Comparison of ENCODE assay signal across 12 mouse cellular contexts in genomic region chr14:37315239-37315895, GRCm38 (mm10).
DNase-seq lines count a peak whose midpoint lies in the region; ATAC-seq and TF ChIP-seq lines count a peak whose summit lies in the region.
"Had no signal": no experiment of that assay in that cellular context is flagged by ENCODE, and none has a peak within 500 bp of the region (broad histone marks: within the 10 kb centered on the region; RNA-seq: fewer than 3 reads in every experiment).

No protein-coding gene starts in this region.

- no peak overlapping the region for H3K9ac ChIP-seq in hindbrain, embryonic 14.5 days
- no peak overlapping the region for H3K9ac ChIP-seq in kidney, embryonic 15.5 days

- 70% methylated on average over 7 of the region's 7 CpGs for WGBS in hindbrain, embryonic 14.5 days
- WGBS in limb, embryonic 10.5 days = 86% methylated on average over 7 of the region's 7 CpGs
- WGBS in kidney, embryonic 15.5 days = 76% methylated on average over 7 of the region's 7 CpGs

- peak; percentile 55; the same call in 1 of the 2 replicates for ATAC-seq in hindbrain, embryonic 14.5 days (ENCODE audit: low FRiP score)
- ATAC-seq in kidney, embryonic 15.5 days (replicated peaks; ENCODE audit: low FRiP score) = no peak

- H3K27ac ChIP-seq in left cerebral cortex, adult 2 months = no peak overlapping the region
- H3K27ac ChIP-seq in hindbrain, embryonic 14.5 days = no peak overlapping the region
- no peak overlapping the region for H3K27ac ChIP-seq in limb, embryonic 10.5 days
- H3K27ac ChIP-seq in kidney, embryonic 15.5 days = no peak overlapping the region

- H3K4me2 ChIP-seq in hindbrain, embryonic 14.5 days (replicated peaks) = no peak overlapping the region
- no peak overlapping the region for H3K4me2 ChIP-seq in kidney, embryonic 15.5 days

- H3K4me1 ChIP-seq in hindbrain, embryonic 14.5 days (replicated peaks; ENCODE audit: control insufficient read depth, insufficient read depth, low read length) = no peaks in the 10 kb centered on the region
- no peaks in the 10 kb centered on the region for H3K4me1 ChIP-seq in limb, embryonic 10.5 days
- H3K4me1 ChIP-seq in kidney, embryonic 15.5 days = no peaks in the 10 kb centered on the region
- H3K4me1 ChIP-seq: megakaryocyte, embryonic 14.5 days had no signal

- no peaks in the 10 kb centered on the region for H3K27me3 ChIP-seq in hindbrain, embryonic 14.5 days (ENCODE audit: control insufficient read depth, insufficient read depth, low read length)
- no peaks in the 10 kb centered on the region for H3K27me3 ChIP-seq in limb, embryonic 10.5 days (ENCODE audit: low read depth, poor library complexity, severe bottlenecking)
- H3K27me3 ChIP-seq in kidney, embryonic 15.5 days = no peaks in the 10 kb centered on the region
- H3K27me3 ChIP-seq: megakaryocyte, embryonic 14.5 days had no signal

- DNase-seq in cerebellum, postnatal 10 days = peak; percentile 54 to 73
- no peak for DNase-seq in cerebellum, adult 11 months
- DNase-seq in left cerebral cortex, postnatal 4 days = peak; percentile 56
- no peak for DNase-seq in left cerebral cortex, adult 2 months (ENCODE audit: extremely low spot score in 1 of 2, low spot score in 2 of 2)
- DNase-seq in hindbrain, embryonic 14.5 days (ENCODE audit: low spot score) = peak; percentile 28
- peak; percentile 13 to 16 for DNase-seq in layer of hippocampus, postnatal 25 days (ENCODE audit: extremely low spot score in 1 of 2, low spot score in 1 of 2)
- DNase-seq in limb, embryonic 10.5 days (ENCODE audit: low spot score) = no peak
- DNase-seq: heart, adult 11 months; lung, adult 2 months had no signal

- no peaks in the 10 kb centered on the region for H3K9me3 ChIP-seq in hindbrain, embryonic 14.5 days (ENCODE audit: control insufficient read depth, low read length)
- H3K9me3 ChIP-seq in limb, embryonic 10.5 days (replicated peaks) = no peaks in the 10 kb centered on the region
- no peaks in the 10 kb centered on the region for H3K9me3 ChIP-seq in kidney, embryonic 15.5 days (replicated peaks)

- no peak for TF ChIP-seq CTCF in left cerebral cortex, adult 2 months (IDR thresholded peaks at IDR 0.05)

- no peaks in the 10 kb centered on the region for H3K36me3 ChIP-seq in hindbrain, embryonic 14.5 days (replicated peaks; ENCODE audit: control insufficient read depth, insufficient read depth)
- H3K36me3 ChIP-seq in limb, embryonic 10.5 days = no peaks in the 10 kb centered on the region
- H3K36me3 ChIP-seq in kidney, embryonic 15.5 days = no peaks in the 10 kb centered on the region

- intact Hi-C loops in left cerebral cortex, postnatal 4 days (cut with DNase I) = no loop called here
- intact Hi-C loops in left cerebral cortex, adult 2 months (cut with DNase I) = no loop called here

- no peak overlapping the region for H3K4me3 ChIP-seq in left cerebral cortex, adult 2 months
- no peak overlapping the region for H3K4me3 ChIP-seq in hindbrain, embryonic 14.5 days (replicated peaks; ENCODE audit: low read length)
- H3K4me3 ChIP-seq in limb, embryonic 10.5 days = no peak overlapping the region
- H3K4me3 ChIP-seq in kidney, embryonic 15.5 days (replicated peaks) = no peak overlapping the region
- H3K4me3 ChIP-seq: erythroblast, embryonic 14.5 days; megakaryocyte, embryonic 14.5 days had no signal

Comparison
In these comparisons a context has a peak if more than half of its experiments do, and no peak if none do; other contexts are left out.
1. DNase-seq: peak in cerebellum, postnatal 10 days (2 of 2), left cerebral cortex, postnatal 4 days (single experiment), hindbrain, embryonic 14.5 days (single experiment) and layer of hippocampus, postnatal 25 days (2 of 2); none in cerebellum, adult 11 months (single experiment), left cerebral cortex, adult 2 months (0 of 2) and limb, embryonic 10.5 days (single experiment).